Mouse (Mus musculus) limb, embryonic 13.5 days (tissue): ENCODE measurements at regions not wholly inside any gene's neighbourhood (a gene's known extent, or its start where the extent isn't known, plus 50 kb on each side); places are given as distances from the start of the nearest gene placed in this dataset.

Experiments used
- ATAC-seq: fragments of 200-750 bp; cut with Nextera tagmentation; 2 replicates; pipeline ENCODE4 v1.8.0; 2017; ENCODE audit warnings: low read depth, moderate number of reproducible peaks, moderate TSS enrichment; ENCODE audit not compliant: low FRiP score
- H3K27ac ChIP-seq: fragments of 300-500 bp; sonication (generic); 2 replicates; pipeline ENCODE4 v1.5.1; 2015; ENCODE audit warnings: inconsistent platforms, mild to moderate bottlenecking, moderate library complexity
- H3K27me3 ChIP-seq: fragments of 300-500 bp; sonication (generic); 2 replicates; pipeline ENCODE4 v1.6.1; 2015; ENCODE audit warnings: mild to moderate bottlenecking, inconsistent platforms
- H3K36me3 ChIP-seq: fragments of 300-500 bp; sonication (generic); 2 replicates; pipeline ENCODE4 v1.6.1; 2015; ENCODE audit warnings: inconsistent platforms, mild to moderate bottlenecking, moderate library complexity
- H3K4me1 ChIP-seq: fragments of 300-500 bp; sonication (generic); 2 replicates; pipeline ENCODE4 v1.6.1; 2015; ENCODE audit warnings: inconsistent platforms
- H3K4me2 ChIP-seq: fragments of 300-500 bp; sonication (generic); replicated peaks from 2 replicates; pipeline ENCODE4 v1.6.1; 2015; ENCODE audit warnings: inconsistent platforms, mild to moderate bottlenecking, moderate library complexity
- H3K4me3 ChIP-seq: fragments of 300-500 bp; sonication (generic); 2 replicates; pipeline ENCODE4 v1.5.1; 2015; ENCODE audit warnings: moderate library complexity, mild to moderate bottlenecking, inconsistent platforms
- H3K9ac ChIP-seq: fragments of 300-500 bp; sonication (generic); 2 replicates; pipeline ENCODE4 v1.6.1; 2015; ENCODE audit warnings: mild to moderate bottlenecking, inconsistent platforms
- H3K9me3 ChIP-seq: fragments of 300-500 bp; sonication (generic); 2 replicates; pipeline ENCODE4 v1.6.1; 2016; ENCODE audit warnings: inconsistent platforms
- WGBS: fragments of 180-500 bp; shearing (Covaris S2); methylation state at CpG from one replicate; pipeline ENCODE4 v1.1.7; 2015; 5-methylcytosine and 5-hydroxymethylcytosine counted together

DNA sequence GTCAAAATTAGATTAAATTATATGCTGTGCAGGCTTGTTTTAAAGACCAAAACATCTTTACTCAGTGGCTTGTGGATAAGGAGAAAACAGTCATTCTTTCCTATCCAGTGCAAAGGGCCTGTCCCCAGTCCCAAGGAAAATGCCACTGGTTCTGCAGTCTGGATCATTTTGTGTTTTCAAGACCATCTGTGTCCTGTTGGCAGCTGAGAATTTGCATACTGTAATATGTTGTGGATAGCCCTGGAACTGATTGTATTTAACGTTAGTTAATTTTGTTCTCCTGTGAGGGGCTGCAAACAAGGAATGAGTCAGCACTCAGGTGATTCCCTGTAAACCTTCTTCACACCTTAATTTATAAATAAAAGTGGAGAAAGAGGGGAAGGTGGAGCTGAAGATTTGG is 217.9 kb upstream of the B430305J03Rik start:
- ATAC-seq = no peak
- WGBS = 71% methylated on average over 1 of the region's 1 CpGs

DNA sequence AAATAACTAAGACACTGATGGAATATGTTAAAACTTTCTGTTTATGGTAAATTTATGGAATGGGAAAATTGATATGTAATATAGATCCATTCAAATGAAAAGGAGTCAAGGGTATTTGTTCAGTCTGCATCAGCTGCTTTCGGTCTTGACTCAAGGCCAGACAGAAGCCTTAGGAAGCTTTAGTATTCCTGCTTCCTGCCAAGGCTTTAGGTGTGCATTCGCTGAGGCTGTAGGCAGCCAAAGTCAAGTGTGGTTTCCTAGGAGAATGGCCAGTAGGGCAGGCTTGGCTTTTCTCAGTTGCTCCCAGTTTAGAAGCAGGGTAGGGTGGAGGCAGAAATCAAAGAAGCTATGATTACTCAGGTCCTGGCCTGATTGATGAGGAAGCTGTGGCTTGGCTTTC is 217.2 kb upstream of the B430305J03Rik start:
- Histone ChIP-seq H3K9me3 (no peaks in the 10 kb centered on the region), H3K4me3 (no peak overlapping the region), H3K27me3 (no peaks in the 10 kb centered on the region), H3K4me2 (no peak overlapping the region), H3K27ac (no peak overlapping the region), H3K36me3 (no peaks in the 10 kb centered on the region), H3K9ac (no peak overlapping the region), H3K4me1 (no peaks in the 10 kb centered on the region)
- no peak for ATAC-seq
- 81% methylated on average over 2 of the region's 2 CpGs for WGBS

More for the DNA sequence above, 217.9 kb upstream of the B430305J03Rik start:
- no peaks in the 10 kb centered on the region for H3K36me3 ChIP-seq
- no peaks in the 10 kb centered on the region for H3K4me1 ChIP-seq
- no peaks in the 10 kb centered on the region for H3K27me3 ChIP-seq
- H3K4me2 ChIP-seq = no peak overlapping the region
- no peaks in the 10 kb centered on the region for H3K9me3 ChIP-seq
- no peak overlapping the region for H3K9ac ChIP-seq
- no peak overlapping the region for H3K27ac ChIP-seq
- no peak overlapping the region for H3K4me3 ChIP-seq

DNA sequence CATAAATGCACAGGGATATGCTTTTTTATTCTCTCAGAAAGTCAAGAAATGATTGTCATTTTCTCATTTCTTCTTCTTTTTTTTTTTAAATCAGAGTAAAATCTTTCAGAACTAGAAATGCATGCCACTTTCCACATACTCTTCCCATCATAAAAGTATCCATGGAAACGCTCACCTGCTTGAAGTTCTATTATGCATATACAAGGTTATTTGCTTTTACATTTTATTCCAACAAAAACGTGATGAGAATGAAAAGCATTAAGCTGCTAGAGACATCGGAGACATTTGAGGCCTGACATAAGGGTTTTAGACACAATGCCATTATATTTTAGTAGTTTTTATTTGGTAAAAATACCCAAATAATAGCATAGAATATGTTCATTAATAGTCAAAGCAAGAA is 214.5 kb upstream of the B430305J03Rik start:
- no peak for ATAC-seq
- no peak overlapping the region for H3K9ac ChIP-seq
- no peak overlapping the region for H3K4me3 ChIP-seq
- no peak overlapping the region for H3K4me2 ChIP-seq
- WGBS = 82% methylated on average over 3 of the region's 3 CpGs
- no peaks in the 10 kb centered on the region for H3K36me3 ChIP-seq
- no peaks in the 10 kb centered on the region for H3K27me3 ChIP-seq
- H3K9me3 ChIP-seq = no peaks in the 10 kb centered on the region
- H3K27ac ChIP-seq = no peak overlapping the region
- H3K4me1 ChIP-seq = no peaks in the 10 kb centered on the region

DNA sequence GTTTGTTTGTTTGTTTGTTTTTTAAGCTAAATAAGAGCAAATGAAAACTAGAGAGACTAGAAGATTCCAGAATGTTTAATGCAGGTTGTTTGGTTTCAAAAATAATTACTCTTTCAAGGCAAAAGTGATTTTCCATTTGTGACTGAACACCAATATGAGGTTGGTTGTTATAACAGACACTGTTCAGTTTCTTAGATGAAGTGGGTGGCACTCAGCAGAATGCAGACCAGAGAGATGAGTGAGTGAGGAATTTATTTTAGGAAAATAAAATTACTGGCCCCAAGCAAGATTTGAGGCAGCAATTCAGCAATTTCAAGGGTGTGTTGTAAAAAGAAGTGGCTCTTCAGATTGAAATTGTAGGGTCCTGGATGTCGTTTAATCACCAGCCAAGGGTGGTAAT is 171.4 kb upstream of the B430305J03Rik start:
- no peak for ATAC-seq
- H3K4me1 ChIP-seq = no peaks in the 10 kb centered on the region
- H3K27me3 ChIP-seq = no peaks in the 10 kb centered on the region
- H3K9me3 ChIP-seq = peaks cover 3% of the 10 kb centered on the region; the same call in 1 of the 2 replicates
- WGBS = 38% methylated on average over 1 of the region's 1 CpGs
- no peak overlapping the region for H3K4me3 ChIP-seq
- H3K36me3 ChIP-seq = no peaks in the 10 kb centered on the region
- no peak overlapping the region for H3K9ac ChIP-seq
- H3K4me2 ChIP-seq = no peak overlapping the region
- H3K27ac ChIP-seq = no peak overlapping the region

DNA sequence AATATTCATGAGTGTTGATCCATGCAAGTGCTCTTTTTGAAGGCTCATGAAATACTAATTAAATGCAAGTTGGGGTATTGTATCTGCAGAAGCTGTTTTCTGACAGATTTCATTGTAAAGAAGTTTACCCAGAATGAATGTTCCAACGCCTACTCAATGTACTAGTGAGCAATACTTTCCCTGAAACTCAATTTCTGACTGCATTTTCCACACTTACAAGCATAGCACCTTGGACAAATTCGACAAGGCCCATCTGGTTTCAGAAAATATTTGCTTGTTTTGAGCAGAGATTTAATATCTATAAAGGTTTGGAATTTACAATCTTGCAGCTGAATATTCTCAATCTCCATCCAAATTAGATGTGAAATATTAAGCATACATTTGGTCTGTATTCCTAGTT is 170.0 kb upstream of the B430305J03Rik start:
- H3K4me2 ChIP-seq = no peak overlapping the region
- H3K4me1 ChIP-seq = no peaks in the 10 kb centered on the region
- H3K27me3 ChIP-seq = no peaks in the 10 kb centered on the region
- WGBS = 71% methylated on average over 2 of the region's 2 CpGs
- no peak overlapping the region for H3K27ac ChIP-seq
- H3K9ac ChIP-seq = no peak overlapping the region
- no peaks in the 10 kb centered on the region for H3K36me3 ChIP-seq
- H3K9me3 ChIP-seq = peaks cover 3% of the 10 kb centered on the region; the same call in 1 of the 2 replicates
- no peak for ATAC-seq
- no peak overlapping the region for H3K4me3 ChIP-seq

DNA sequence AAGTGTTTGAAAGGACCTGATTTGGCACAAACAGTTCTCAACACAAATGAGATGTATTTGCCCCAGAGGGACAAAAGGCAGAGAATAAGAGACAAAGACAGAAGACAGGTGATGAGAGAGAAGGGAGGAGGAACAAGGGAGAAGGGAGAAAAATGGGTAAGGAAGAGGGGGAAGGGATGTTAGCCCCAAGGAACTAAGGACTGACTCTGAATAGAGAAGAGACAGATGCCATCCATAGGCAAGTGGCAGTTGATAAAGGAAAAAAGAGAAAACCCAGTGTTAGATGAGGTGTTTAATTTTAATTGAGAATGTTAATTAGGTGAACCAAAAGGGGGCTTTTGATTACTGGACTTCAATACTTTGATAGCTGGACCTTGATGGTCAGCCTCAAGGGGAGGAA is 137.4 kb upstream of the B430305J03Rik start:
- H3K36me3 ChIP-seq = no peaks in the 10 kb centered on the region
- H3K4me1 ChIP-seq = no peaks in the 10 kb centered on the region
- no peak overlapping the region for H3K27ac ChIP-seq
- H3K27me3 ChIP-seq = no peaks in the 10 kb centered on the region
- H3K4me2 ChIP-seq = no peak overlapping the region
- H3K9me3 ChIP-seq = no peaks in the 10 kb centered on the region
- H3K4me3 ChIP-seq = no peak overlapping the region
- no peak overlapping the region for H3K9ac ChIP-seq
- no peak for ATAC-seq

DNA sequence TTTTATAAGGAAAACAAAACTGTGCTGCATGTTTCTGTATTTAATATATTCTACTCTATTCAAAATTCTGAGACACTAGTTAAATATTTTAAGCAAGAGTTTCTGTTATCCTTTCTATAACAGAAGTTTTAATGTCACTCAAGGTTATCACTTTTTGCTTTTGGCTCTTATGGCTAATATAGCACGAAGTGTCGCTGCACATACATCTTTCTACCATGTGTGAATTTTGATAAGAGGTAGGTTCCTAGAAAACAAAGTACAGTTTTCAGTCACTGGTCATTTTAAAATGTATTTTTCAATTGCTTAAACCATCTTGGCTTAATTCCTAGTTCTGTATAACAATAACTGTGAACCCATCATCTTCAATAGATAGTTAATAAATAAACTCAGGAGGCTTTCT is 129.1 kb upstream of the B430305J03Rik start:
- 92% methylated on average over 2 of the region's 2 CpGs for WGBS
- H3K36me3 ChIP-seq = no peaks in the 10 kb centered on the region
- no peak overlapping the region for H3K4me2 ChIP-seq
- no peaks in the 10 kb centered on the region for H3K9me3 ChIP-seq
- no peaks in the 10 kb centered on the region for H3K4me1 ChIP-seq
- H3K4me3 ChIP-seq = no peak overlapping the region
- H3K9ac ChIP-seq = no peak overlapping the region
- H3K27me3 ChIP-seq = no peaks in the 10 kb centered on the region
- ATAC-seq = no peak
- no peak overlapping the region for H3K27ac ChIP-seq

DNA sequence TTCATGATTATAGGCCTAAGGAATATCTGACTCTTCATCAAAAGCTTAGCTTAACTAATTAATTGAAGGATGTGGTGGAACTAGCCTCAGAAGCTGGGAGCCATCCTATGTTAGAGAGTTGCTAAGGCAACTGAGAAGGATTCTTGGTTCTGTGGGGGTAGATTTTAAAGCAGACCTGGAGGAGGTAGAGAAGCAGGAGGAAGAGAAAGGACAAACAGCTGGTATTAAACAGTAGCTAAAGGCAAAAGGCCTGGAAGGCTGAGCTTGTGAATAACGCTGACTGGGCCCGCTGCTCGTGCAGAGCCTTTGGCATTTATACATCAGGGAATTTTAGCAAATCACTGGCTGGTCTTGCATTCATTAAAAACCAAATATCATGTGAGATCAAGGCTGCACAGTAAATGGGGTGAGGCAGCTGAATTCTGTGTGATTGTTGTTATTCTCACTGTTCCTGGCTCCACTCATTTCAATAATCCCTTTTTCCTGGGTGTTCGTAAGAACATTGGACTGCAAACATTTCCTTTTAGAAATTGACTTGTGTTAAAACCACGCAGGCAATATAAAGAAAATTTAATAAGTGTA is 121.1 kb upstream of the B430305J03Rik start:
- Histone ChIP-seq H3K4me2 (no peak overlapping the region), H3K4me3 (no peak overlapping the region), H3K36me3 (no peaks in the 10 kb centered on the region), H3K9ac (no peak overlapping the region), H3K9me3 (no peaks in the 10 kb centered on the region), H3K27ac (no peak overlapping the region), H3K4me1 (no peaks in the 10 kb centered on the region), H3K27me3 (no peaks in the 10 kb centered on the region)
- WGBS = 77% methylated on average over 5 of the region's 5 CpGs
- no peak for ATAC-seq

DNA sequence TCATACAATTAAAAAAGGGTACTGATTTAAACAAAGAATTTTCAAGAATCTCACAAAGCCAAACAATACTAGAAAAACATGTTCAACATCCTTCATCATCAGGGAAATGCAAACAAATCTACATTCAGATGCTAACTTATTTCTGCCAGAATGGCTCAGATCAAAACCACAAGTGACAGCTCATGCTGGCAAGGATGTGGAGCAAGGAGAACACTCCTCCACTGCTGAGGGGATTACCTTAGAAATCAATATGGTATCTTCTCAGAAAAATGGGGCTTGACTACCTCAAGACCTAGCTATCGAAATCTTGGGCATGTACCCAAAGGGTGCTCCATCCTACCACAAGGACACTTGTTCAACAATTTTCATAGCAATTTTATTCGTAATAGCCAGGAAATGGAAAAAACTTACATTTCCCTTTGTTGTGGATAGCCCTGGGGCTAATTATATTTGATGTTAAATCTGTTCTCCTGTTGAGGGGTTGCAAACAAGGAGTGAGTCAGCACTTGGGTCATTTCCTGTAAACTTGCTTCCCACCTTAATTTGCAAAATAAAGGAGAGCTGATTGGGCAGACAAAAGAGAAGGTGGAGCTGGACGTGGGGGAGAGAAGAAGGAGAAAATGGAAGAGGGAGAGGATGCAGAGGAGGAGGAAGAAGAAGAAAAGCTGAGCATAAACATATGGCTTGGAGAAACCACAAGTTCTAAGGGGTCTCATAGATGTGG is 113.3 kb upstream of the B430305J03Rik start:
- WGBS = 62% methylated on average over 3 of the region's 3 CpGs
- Histone ChIP-seq H3K36me3 (no peaks in the 10 kb centered on the region), H3K9me3 (no peaks in the 10 kb centered on the region), H3K4me2 (no peak overlapping the region), H3K4me1 (no peaks in the 10 kb centered on the region), H3K27me3 (no peaks in the 10 kb centered on the region), H3K9ac (no peak overlapping the region), H3K27ac (no peak overlapping the region), H3K4me3 (no peak overlapping the region)
- ATAC-seq = no peak

DNA sequence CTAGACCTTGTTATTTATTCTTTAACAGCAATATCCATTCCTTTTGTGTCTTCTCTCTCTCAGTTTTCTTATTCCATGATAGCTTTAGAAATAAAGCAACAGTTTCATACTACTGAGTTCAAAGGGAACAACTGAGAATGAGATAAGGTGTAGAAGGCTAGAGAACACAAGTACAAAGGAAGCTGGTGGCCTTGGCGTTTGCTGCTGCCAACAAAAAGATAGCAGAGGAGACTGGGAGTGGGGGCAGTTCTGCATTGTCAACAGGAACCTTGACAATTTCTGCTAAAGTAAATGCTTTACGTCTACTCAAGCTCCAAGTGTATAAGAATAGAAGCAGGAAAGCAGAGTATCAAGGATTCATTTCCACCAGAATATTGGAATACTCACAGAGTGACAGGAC is 109.3 kb upstream of the B430305J03Rik start:
- Histone ChIP-seq H3K4me1 (no peaks in the 10 kb centered on the region), H3K9me3 (no peaks in the 10 kb centered on the region), H3K9ac (no peak overlapping the region), H3K4me3 (no peak overlapping the region), H3K27ac (no peak overlapping the region), H3K36me3 (no peaks in the 10 kb centered on the region), H3K27me3 (no peaks in the 10 kb centered on the region), H3K4me2 (no peak overlapping the region)
- no peak for ATAC-seq
- WGBS = 74% methylated on average over 2 of the region's 2 CpGs

DNA sequence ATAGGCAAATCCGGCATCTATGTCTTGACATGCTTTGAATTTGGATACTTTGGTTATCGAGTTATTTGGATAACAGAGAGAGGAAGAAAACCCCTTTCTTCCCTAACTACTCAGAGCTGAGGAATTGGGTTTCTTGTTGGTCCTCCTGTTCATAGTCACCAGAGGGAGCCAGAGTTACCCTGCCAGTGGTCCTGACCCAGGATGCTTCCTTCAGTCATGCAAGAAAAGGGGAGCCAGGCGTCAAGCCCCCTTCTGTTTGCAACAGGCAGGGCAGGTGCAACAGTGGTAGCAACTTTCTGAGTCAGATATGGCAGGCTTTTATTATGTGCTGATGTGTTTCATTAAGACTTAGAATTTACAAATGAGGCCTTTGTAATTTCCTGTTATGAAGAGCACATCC is 101.4 kb upstream of the B430305J03Rik start:
- Histone ChIP-seq H3K9me3 (no peaks in the 10 kb centered on the region), H3K4me3 (no peak overlapping the region), H3K4me2 (no peak overlapping the region), H3K36me3 (no peaks in the 10 kb centered on the region), H3K27me3 (no peaks in the 10 kb centered on the region), H3K27ac (no peak overlapping the region), H3K4me1 (no peaks in the 10 kb centered on the region), H3K9ac (no peak overlapping the region)
- 28% methylated on average over 3 of the region's 3 CpGs for WGBS
- ATAC-seq = no peak

DNA sequence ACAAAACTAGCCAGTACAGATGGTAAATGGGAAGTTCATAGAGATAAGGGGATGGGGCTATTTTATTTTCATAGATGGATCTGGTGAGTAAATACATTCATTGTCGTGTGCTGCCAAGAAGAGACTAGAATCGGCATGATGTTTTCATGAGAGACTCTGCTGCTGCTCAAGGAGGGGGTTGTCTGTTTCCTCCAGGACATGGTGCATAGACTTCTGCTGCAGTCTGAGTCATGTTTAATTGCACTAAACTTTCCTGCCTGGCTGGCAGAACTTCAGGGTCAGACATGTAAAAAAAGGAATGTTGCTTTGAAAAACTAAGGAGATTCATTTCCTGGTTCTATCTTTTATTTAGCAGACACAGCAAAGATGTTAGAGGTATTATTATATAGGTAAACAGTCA is 100.9 kb upstream of the B430305J03Rik start:
- H3K36me3 ChIP-seq = no peaks in the 10 kb centered on the region
- H3K27me3 ChIP-seq = no peaks in the 10 kb centered on the region
- WGBS = 76% methylated on average over 2 of the region's 2 CpGs
- no peak for ATAC-seq
- H3K4me2 ChIP-seq = no peak overlapping the region
- H3K9ac ChIP-seq = no peak overlapping the region
- H3K27ac ChIP-seq = no peak overlapping the region
- H3K4me1 ChIP-seq = no peaks in the 10 kb centered on the region
- H3K4me3 ChIP-seq = no peak overlapping the region
- no peaks in the 10 kb centered on the region for H3K9me3 ChIP-seq

DNA sequence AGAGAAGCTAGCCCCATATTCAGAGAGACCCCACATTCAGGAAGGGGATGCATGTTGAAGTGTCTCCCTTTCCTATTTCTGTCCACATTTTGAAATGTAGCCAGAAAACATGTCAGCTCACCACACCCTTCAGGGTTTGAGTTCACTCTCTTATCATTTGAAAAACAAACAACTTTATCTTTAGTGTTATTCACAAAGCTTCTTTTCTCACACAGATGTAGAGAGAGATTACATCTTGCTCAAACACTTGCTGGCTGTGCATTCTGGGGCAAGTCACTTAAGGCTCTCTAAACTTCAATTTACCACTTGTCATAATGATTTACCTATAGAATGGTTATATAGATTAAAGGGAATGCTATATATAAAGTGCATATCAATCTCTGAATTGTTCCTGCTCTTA is 94.3 kb upstream of the B430305J03Rik start:
- Histone ChIP-seq H3K4me2 (no peak overlapping the region), H3K27ac (no peak overlapping the region), H3K9me3 (no peaks in the 10 kb centered on the region), H3K36me3 (no peaks in the 10 kb centered on the region), H3K9ac (no peak overlapping the region), H3K27me3 (no peaks in the 10 kb centered on the region), H3K4me1 (no peaks in the 10 kb centered on the region), H3K4me3 (no peak overlapping the region)
- ATAC-seq = no peak
